Mouse (Mus musculus): ENCODE data around the gene Lig3. TPM values are rescaled to one million over a fixed set of nuclear protein-coding genes. Genes with fewer than 3 reads are reported as not detected.

The Lig3 gene
- polyA plus RNA-seq, 1 experiment = 28.5 TPM

DNA sequence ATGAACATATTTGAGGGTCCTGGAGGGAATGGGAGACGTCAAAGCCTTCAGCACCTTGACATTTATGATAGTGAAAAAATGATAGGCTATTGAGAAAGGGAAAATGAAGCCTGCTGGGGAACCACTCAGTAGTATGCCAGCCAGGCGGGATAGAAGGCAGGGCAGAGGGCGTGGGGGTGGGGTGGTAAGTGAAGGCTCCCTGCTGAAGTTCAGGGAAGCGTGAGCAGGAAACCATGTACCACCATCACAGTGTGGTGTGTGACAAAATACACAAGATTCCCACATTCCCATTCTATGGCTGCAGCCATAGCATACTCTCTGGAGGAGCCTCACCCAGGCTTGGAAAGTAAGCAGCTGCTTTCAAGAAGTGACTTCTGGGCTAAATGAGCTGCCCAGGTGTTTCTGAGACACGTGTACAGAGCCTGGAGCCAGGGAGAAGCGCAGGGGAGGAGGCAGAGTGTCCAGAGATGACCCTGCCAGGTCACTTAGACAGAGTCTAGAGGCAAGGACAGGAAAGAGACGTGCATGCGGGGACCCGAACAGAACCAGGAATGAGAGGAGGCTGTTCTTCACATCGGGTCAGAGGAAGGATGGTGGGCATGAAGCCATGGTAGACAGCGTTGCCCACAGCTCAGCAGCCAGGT, 64.0 kb downstream of the Lig3 start:
- no peak overlapping the region for H3K4me3 ChIP-seq (ENCODE audit: insufficient read depth, low read length)
- H3K27ac ChIP-seq (ENCODE audit: insufficient read depth, low read length) = no peak overlapping the region
- H3K4me1 ChIP-seq (ENCODE audit: control insufficient read depth, insufficient read depth, low read length) = peaks cover 2% of the 10 kb centered on the region; the same call in 1 of the 2 replicates
- TF ChIP-seq POLR2A (IDR thresholded peaks at IDR 0.05; ENCODE audit: low read depth, low read length) = no peak
- TF ChIP-seq CTCF (IDR thresholded peaks at IDR 0.05; ENCODE audit: borderline replicate concordance, insufficient read depth, low read length) = no peak

DNA sequence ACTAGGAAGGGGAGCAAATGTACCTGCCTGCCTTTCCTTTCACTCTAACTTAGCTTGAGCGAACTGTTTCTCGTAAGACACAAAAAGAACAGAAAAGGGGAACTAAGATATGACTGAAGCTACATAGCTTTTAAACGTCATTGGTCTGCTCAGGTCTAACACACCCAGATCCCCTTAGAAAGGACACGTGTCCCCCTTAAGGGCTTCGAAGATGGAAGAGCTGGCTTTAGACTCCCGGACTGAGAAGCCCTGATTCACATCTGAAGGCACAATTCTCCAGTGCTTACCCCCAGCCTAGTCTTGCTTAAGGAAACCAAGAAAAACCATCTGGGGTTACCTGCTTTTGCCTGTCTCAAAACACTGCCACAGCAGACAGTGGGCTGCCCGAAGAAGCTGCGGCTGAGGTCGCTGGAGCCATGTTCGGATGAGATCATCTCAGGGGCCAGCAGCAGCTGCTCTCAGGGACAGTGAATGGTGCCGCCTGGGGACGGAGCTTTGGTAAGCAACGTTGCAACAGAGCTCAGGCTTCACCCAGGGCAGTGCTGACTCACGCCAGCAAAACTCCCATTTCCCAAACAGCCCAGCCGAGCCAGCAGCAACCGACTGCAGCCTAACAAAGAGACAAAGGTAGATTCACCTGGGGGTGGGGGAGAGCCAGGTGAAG, 64.6 kb downstream of the Lig3 start:
- TF ChIP-seq POLR2A (IDR thresholded peaks at IDR 0.05; ENCODE audit: low read depth, low read length) (peak; percentile 15; the same call in 1 of the 2 replicates), CTCF (IDR thresholded peaks at IDR 0.05; ENCODE audit: borderline replicate concordance, insufficient read depth, low read length) (peak; percentile 21; the same call in 1 of the 2 replicates)
- no peak overlapping the region for H3K4me3 ChIP-seq (ENCODE audit: insufficient read depth, low read length)
- H3K4me1 ChIP-seq (ENCODE audit: control insufficient read depth, insufficient read depth, low read length) = peaks cover 2% of the 10 kb centered on the region; the same call in 1 of the 2 replicates
- no peak overlapping the region for H3K27ac ChIP-seq (ENCODE audit: insufficient read depth, low read length)

DNA sequence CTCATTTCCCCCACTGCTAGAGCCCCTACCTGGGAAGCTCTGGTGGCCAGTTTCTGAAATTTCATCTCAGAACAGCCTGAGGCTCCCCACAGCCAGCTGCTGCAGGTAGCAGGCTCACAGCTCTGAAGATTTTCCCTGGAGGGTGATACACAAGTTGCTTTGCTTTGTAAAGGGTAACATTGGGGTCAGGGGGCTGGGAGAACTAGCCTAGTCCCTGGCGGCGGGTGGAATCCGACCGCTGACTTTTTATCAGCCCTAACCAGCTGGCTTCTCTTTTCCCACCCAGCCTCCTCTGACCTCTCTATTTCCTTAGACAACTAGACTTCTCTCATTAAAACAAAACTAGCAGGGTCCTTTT, 65.2 kb downstream of the Lig3 start:
- no peak for TF ChIP-seq POLR2A (IDR thresholded peaks at IDR 0.05; ENCODE audit: low read depth, low read length)
- no peak for TF ChIP-seq CTCF (IDR thresholded peaks at IDR 0.05; ENCODE audit: borderline replicate concordance, insufficient read depth, low read length)
- H3K27ac ChIP-seq (ENCODE audit: insufficient read depth, low read length) = no peak overlapping the region
- H3K4me1 ChIP-seq (ENCODE audit: control insufficient read depth, insufficient read depth, low read length) = peaks cover 2% of the 10 kb centered on the region; the same call in 1 of the 2 replicates
- no peak overlapping the region for H3K4me3 ChIP-seq (ENCODE audit: insufficient read depth, low read length)

DNA sequence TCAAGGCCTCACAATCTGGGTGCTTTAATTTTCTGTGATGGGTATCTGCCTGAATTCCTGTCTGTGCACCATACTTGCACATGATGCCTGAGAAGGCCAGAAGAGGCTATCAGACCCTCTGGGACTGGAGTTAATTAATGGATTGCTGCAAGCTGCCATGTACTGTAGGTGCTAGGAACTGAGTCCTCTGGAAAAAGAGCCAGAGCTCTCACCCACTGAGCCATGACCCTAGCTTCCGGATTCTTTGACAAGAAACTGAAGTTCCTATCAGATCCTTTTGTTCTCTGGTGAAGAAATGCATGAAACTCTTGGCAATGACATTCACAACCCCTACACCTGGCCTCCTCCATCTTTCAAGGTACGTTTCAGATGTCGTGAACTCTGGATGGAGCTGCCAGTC, 66.0 kb downstream of the Lig3 start:
- Histone ChIP-seq H3K27ac (ENCODE audit: insufficient read depth, low read length) (no peak overlapping the region), H3K4me3 (ENCODE audit: insufficient read depth, low read length) (no peak overlapping the region), H3K4me1 (ENCODE audit: control insufficient read depth, insufficient read depth, low read length) (peaks cover 2% of the 10 kb centered on the region; the same call in 1 of the 2 replicates)
- no peak for TF ChIP-seq POLR2A (IDR thresholded peaks at IDR 0.05; ENCODE audit: low read depth, low read length)
- no peak for TF ChIP-seq CTCF (IDR thresholded peaks at IDR 0.05; ENCODE audit: borderline replicate concordance, insufficient read depth, low read length)

DNA sequence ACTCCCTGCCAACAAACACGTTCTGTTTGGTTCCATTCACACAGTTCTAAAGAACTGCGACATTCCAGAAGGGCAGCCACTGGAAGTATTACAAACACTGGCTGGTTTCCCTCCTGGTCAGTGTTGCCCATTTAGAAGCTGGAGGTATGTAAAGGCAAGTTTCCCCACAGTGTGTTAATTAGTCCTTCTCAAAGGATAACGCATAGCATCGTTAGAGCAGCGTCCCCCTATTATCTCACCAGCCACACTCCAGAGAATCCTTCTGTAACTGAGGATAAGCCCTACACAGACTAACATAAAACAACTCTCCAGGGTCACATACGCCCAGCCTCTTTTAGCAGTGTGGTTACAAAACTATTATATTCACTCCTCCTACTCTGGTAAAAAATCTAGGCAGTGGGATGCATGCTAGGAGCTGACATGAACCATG, 66.7 kb downstream of the Lig3 start:
- H3K4me3 ChIP-seq (ENCODE audit: insufficient read depth, low read length) = no peak overlapping the region
- TF ChIP-seq CTCF (IDR thresholded peaks at IDR 0.05; ENCODE audit: borderline replicate concordance, insufficient read depth, low read length) (no peak), POLR2A (IDR thresholded peaks at IDR 0.05; ENCODE audit: low read depth, low read length) (no peak)
- H3K4me1 ChIP-seq (ENCODE audit: control insufficient read depth, insufficient read depth, low read length) = peaks cover 2% of the 10 kb centered on the region; the same call in 1 of the 2 replicates
- H3K27ac ChIP-seq (ENCODE audit: insufficient read depth, low read length) = peak overlapping the region; percentile 36

DNA sequence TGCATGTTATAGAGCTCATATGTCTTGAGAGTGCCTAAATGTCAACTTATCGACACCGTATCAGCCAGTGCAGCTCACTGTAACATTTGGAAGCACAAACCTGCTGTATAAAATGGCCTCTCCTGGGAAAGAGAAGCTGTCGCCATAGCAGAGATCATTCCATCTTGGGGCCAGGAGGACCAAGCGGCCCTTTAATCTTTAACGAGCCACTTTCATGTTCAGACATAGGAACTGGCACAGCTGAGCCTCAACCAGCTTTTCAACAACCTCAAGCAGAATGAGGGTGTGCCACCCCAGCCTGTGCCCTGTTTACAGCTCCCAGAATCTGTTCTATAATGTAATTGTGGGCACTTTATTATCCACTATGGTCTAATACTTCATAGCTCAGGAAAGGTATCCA, 69.4 kb downstream of the Lig3 start:
- no peak overlapping the region for H3K27ac ChIP-seq (ENCODE audit: insufficient read depth, low read length)
- TF ChIP-seq POLR2A (IDR thresholded peaks at IDR 0.05; ENCODE audit: low read depth, low read length) = no peak
- no peak for TF ChIP-seq CTCF (IDR thresholded peaks at IDR 0.05; ENCODE audit: borderline replicate concordance, insufficient read depth, low read length)
- peaks cover 2% of the 10 kb centered on the region; the same call in 1 of the 2 replicates for H3K4me1 ChIP-seq (ENCODE audit: control insufficient read depth, insufficient read depth, low read length)
- H3K4me3 ChIP-seq (ENCODE audit: insufficient read depth, low read length) = no peak overlapping the region

DNA sequence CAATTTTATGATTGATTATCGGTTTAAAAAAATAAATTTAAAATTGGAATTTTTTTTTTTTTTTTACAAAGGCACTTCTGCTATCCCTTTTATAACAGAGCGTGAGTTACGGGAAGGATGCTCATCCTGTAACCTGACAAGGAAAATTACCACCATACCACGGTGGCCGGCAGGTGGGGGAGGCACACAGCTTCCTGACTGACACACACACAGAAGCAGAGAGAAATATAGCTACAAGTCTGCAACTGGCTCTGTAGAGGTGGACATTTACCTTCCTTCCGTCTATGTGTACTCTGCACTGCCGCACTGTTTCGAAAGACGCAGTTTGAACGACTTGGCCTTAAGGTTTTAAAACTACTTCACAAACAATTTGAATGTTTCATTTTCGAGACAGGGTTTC, 71.2 kb downstream of the Lig3 start:
- Histone ChIP-seq H3K4me1 (ENCODE audit: control insufficient read depth, insufficient read depth, low read length) (peaks cover 2% of the 10 kb centered on the region; the same call in 1 of the 2 replicates), H3K4me3 (ENCODE audit: insufficient read depth, low read length) (no peak overlapping the region), H3K27ac (ENCODE audit: insufficient read depth, low read length) (no peak overlapping the region)
- TF ChIP-seq POLR2A (IDR thresholded peaks at IDR 0.05; ENCODE audit: low read depth, low read length) (no peak), CTCF (IDR thresholded peaks at IDR 0.05; ENCODE audit: borderline replicate concordance, insufficient read depth, low read length) (no peak)

DNA sequence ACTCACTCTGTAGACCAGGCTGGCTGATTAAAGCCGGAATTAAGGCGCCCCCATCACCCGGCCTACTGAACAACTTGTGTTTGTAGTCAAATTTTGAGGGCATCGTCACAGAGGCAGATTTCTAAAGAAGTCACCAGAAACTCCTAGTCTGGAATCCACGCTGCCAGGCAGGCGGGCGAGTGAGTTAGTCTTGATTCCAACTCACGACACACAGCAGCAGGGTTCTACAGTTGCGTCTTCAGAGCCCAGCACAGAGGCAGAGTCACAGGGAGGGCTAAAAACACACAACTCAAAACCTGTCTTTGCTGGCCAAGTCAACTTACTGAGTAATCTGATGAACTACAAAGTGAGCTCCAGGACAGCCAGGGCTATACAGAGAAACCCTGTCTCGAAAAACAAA, 71.6 kb downstream of the Lig3 start:
- Histone ChIP-seq H3K27ac (ENCODE audit: insufficient read depth, low read length) (no peak overlapping the region), H3K4me3 (ENCODE audit: insufficient read depth, low read length) (no peak overlapping the region), H3K4me1 (ENCODE audit: control insufficient read depth, insufficient read depth, low read length) (peaks cover under 1% of the 10 kb centered on the region; the same call in 1 of the 2 replicates)
- TF ChIP-seq POLR2A (IDR thresholded peaks at IDR 0.05; ENCODE audit: low read depth, low read length) (no peak), CTCF (IDR thresholded peaks at IDR 0.05; ENCODE audit: borderline replicate concordance, insufficient read depth, low read length) (no peak)

DNA sequence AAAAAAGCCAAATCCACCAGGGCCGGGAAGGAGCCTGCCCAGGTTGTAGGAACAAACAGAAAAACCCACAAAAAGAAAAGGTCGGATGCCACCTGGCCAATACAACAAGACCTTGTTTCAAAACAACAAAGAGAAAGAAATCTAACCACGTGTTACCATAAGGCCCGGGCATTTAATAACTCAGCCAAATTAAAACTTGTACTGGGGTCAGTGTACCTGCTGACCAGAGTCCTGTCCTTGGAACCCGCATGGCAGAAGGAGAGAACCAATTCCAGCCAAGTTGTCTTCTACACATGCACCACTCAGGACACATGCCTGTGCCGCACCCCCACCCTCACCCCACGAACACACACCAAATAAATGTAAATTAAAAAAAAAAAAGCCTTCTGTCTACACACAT, 72.0 kb downstream of the Lig3 start:
- Histone ChIP-seq H3K27ac (ENCODE audit: insufficient read depth, low read length) (no peak overlapping the region), H3K4me3 (ENCODE audit: insufficient read depth, low read length) (no peak overlapping the region), H3K4me1 (ENCODE audit: control insufficient read depth, insufficient read depth, low read length) (no peaks in the 10 kb centered on the region)
- TF ChIP-seq POLR2A (IDR thresholded peaks at IDR 0.05; ENCODE audit: low read depth, low read length) (no peak), CTCF (IDR thresholded peaks at IDR 0.05; ENCODE audit: borderline replicate concordance, insufficient read depth, low read length) (no peak)

Other genes with a start within 250 kb of the Lig3 start
- gene Cct6b, start 16.8 kb upstream of the Lig3 start, polyA plus RNA-seq (2011; ENCODE audit: insufficient read length, low read depth, missing spikeins) = 0.28 TPM in 1 of 2 replicates, not detected in the other
- gene Zfp830, start 16.8 kb upstream of the Lig3 start, polyA plus RNA-seq (2011; ENCODE audit: insufficient read length, low read depth, missing spikeins) = 13.3 and 13.6 TPM in 2 replicates
- 5.7 and 6.2 TPM in 2 replicates for gene Rffl, start 90.1 kb downstream of the Lig3 start, polyA plus RNA-seq (2011; ENCODE audit: insufficient read length, low read depth, missing spikeins)
- gene Rad51d, start 109.5 kb downstream of the Lig3 start, polyA plus RNA-seq (2011; ENCODE audit: insufficient read length, low read depth, missing spikeins) = 11.3 and 14.0 TPM in 2 replicates
- not detected in 2 replicates for gene Fndc8, start 111.0 kb downstream of the Lig3 start, polyA plus RNA-seq (2011; ENCODE audit: insufficient read length, low read depth, missing spikeins)
- gene Nle1, start 127.3 kb downstream of the Lig3 start, polyA plus RNA-seq (2011; ENCODE audit: insufficient read length, low read depth, missing spikeins) = 15.0 and 17.4 TPM in 2 replicates
- gene Unc45b, start 129.4 kb downstream of the Lig3 start, polyA plus RNA-seq (2011; ENCODE audit: insufficient read length, low read depth, missing spikeins) = not detected in 2 replicates
- 1.0 and 5.1 TPM in 2 replicates for gene Slfn5, start 170.2 kb downstream of the Lig3 start, polyA plus RNA-seq (2011; ENCODE audit: insufficient read length, low read depth, missing spikeins)
- 23.9 and 28.7 TPM in 2 replicates for gene Slfn9, start 210.7 kb downstream of the Lig3 start, polyA plus RNA-seq (2011; ENCODE audit: insufficient read length, low read depth, missing spikeins)
- gene Slfn8, start 239.7 kb downstream of the Lig3 start, polyA plus RNA-seq (2011; ENCODE audit: insufficient read length, low read depth, missing spikeins) = 2.2 and 4.2 TPM in 2 replicates

Measured in embryonic fibroblast, embryonic 13.5 days (primary cell).